Mouse (Mus musculus) testis, adult 2 months (tissue): Measurements from ENCODE around the gene Agrp.

Source experiments
- CTCF ChIP-seq: fragments of 200-500 bp; IDR thresholded peaks from 2 replicates; pipeline ENCODE4 v1.5.1; 2012; ENCODE audit warnings: low read depth, mild to moderate bottlenecking, inconsistent platforms, low read length, moderate library complexity; ENCODE audit not compliant: control insufficient read depth, insufficient read depth, insufficient replicate concordance
- POLR2A ChIP-seq: fragments of 200-500 bp; IDR thresholded peaks from 2 replicates; pipeline ENCODE4 v1.6.1; 2012; ENCODE audit warnings: low read depth, mild to moderate bottlenecking, inconsistent platforms, low read length, moderate library complexity; ENCODE audit not compliant: control insufficient read depth

DNA sequence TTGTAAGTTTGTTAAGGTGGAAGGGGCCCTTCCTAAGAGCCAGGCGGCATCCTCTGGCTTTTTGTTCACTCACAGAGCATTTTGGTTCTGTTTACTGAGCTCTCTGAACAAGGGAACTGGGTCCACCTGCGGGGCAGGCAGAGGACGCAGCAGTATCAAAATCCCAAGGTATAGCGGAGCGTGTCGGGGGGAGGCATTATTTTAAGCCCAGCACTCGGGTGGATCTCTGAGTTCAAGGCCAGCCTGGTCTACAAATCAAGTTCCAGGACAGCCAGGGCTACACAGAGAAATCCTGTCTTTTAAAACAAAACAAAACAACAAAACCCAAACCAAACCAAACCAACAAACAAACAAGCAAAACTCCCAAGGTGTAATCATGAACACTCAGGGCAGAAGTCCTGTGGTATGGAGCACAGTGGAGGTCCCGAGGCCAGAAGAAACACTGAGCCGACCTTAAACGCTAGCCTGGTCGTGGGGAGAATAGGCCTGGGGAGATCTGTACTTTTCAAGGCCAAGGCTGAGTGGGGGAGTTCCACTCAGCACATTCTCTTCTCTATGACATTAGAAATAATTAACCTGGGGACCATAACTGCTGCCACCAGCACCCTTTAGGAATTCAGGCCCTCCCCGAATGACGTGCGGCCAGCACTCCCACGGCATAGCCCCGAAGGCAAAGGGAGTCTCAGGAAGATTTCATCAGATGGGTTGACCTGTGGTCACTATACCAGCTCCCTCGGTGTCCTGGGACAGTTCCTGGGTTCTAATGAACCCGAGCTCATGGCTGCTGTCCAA is 42.5 kb downstream of the Agrp start:
- TF ChIP-seq CTCF (no peak), POLR2A (no peak)
